Mouse (Mus musculus) embryonic fibroblast, embryonic 13.5 days (primary cell): ENCODE measurements around the gene Tram2.

Experiments
- CTCF ChIP-seq: IDR thresholded peaks from 2 replicates; pipeline ENCODE4 v1.5.1; 2011; ENCODE audit warnings: mild to moderate bottlenecking, control low read depth, low read length, moderate library complexity, borderline replicate concordance; ENCODE audit not compliant: insufficient read depth
- POLR2A ChIP-seq: IDR thresholded peaks from 2 replicates; pipeline ENCODE4 v1.6.1; 2011; ENCODE audit warnings: low read depth, mild to moderate bottlenecking, control low read depth, low read length, moderate library complexity

GRCm38 (mm10) chr1:20951799-20952198, 127.2 kb downstream of the Tram2 start:
- TF ChIP-seq POLR2A (no peak), CTCF (no peak)
